Mouse (Mus musculus): Measurements from ENCODE around the gene Cntnap5b. TPM values are rescaled to one million over a fixed set of nuclear protein-coding genes. Genes with fewer than 3 reads are reported as not detected.

Gene Cntnap5b
- total and polyA plus RNA-seq, 2 experiments from 2014 or later = 3.8 to 23.0 TPM

DNA sequence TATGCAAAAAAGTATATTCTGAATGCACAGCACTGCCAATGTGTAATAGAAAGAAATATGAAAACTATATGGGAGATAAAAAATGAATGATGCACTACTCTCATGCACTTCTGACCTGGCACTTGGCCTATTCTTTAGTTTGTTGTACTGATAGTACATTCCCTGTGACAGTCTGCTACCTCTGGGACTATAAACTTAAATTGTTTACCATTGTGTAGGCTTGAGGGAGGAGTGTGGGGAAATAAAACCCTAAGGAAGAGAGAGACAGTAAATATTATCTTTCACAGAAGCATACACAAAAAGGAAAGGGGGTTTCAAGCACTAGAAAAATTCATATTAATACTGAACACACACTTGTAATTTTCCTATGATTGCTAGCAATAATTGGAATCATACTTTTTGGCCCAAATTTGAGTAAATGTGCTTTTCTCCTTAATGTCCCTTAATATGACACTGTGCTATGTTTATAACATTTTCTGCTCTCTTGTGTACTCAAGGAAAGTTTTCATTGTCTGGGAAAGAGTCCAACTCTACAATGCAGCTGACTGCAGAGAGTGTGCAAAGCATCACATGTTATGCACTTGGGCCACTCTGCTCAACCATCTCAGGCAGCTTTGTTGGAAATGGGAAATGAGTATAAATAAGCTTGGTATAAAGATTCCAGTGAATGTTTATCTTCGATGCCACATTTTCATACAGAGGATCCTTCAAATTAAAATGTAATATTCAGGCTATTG lies 657.6 kb downstream of the Cntnap5b start:
- Histone ChIP-seq H3K27me3 (ENCODE audit: insufficient read depth, low read length) (no peaks in the 10 kb centered on the region), H3K9ac (replicated peaks; ENCODE audit: low read length, poor library complexity, severe bottlenecking) (no peak overlapping the region), H3K27ac (ENCODE audit: low read depth, low read length) (no peak overlapping the region), H3K9me3 (ENCODE audit: low read length) (no peaks in the 10 kb centered on the region), H3K4me2 (ENCODE audit: low read depth, low read length, poor library complexity, severe bottlenecking) (no peak overlapping the region), H3K4me1 (ENCODE audit: insufficient read depth, low read length) (no peaks in the 10 kb centered on the region), H3K36me3 (ENCODE audit: insufficient read depth, low read length) (no peaks in the 10 kb centered on the region; the same call in 1 of the 2 replicates), H3K4me3 (ENCODE audit: low read depth, low read length) (no peak overlapping the region)
- ATAC-seq (ENCODE audit: low FRiP score) (no peak), DNase-seq (ENCODE audit: low spot score) (peak; percentile 9)
- 87% methylated on average over 1 of the region's 1 CpGs for WGBS
- TF ChIP-seq CTCF (IDR thresholded peaks at IDR 0.05) = no peak

DNA sequence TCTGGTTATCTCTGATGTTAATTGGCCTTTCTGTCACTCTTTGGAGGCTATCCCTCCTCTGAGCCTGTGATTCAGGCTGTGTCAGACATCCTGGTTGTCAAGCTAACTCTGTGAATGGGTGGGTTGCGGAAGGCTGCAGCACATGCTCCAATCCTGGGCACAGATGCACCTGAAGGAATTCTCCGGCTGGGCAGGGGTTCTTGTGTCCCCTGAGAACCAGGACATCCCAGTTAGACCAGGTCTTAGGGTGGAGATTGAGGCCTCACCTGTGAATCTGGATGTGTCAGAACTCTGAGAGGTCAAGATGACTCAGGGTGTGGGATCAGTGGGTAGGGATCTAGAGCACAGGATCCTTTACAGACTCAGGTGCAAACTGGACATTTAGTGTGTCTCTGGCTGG lies 691.3 kb downstream of the Cntnap5b start:
- H3K4me3 ChIP-seq (ENCODE audit: low read depth, low read length) = no peak overlapping the region
- H3K36me3 ChIP-seq (ENCODE audit: insufficient read depth, low read length) = no peaks in the 10 kb centered on the region
- 91% methylated on average over 2 of the region's 2 CpGs for WGBS
- no peaks in the 10 kb centered on the region for H3K9me3 ChIP-seq (ENCODE audit: low read length)
- peak; percentile 13; the same call in 1 of the 2 replicates for ATAC-seq (ENCODE audit: low FRiP score)
- DNase-seq (ENCODE audit: low spot score) = no peak
- H3K4me1 ChIP-seq (ENCODE audit: insufficient read depth, low read length) = no peaks in the 10 kb centered on the region
- no peak overlapping the region for H3K4me2 ChIP-seq (ENCODE audit: low read depth, low read length, poor library complexity, severe bottlenecking)
- H3K9ac ChIP-seq (replicated peaks; ENCODE audit: low read length, poor library complexity, severe bottlenecking) = no peak overlapping the region
- H3K27ac ChIP-seq (ENCODE audit: low read depth, low read length) = no peak overlapping the region
- TF ChIP-seq CTCF (IDR thresholded peaks at IDR 0.05) = no peak
- no peaks in the 10 kb centered on the region for H3K27me3 ChIP-seq (ENCODE audit: insufficient read depth, low read length)

DNA sequence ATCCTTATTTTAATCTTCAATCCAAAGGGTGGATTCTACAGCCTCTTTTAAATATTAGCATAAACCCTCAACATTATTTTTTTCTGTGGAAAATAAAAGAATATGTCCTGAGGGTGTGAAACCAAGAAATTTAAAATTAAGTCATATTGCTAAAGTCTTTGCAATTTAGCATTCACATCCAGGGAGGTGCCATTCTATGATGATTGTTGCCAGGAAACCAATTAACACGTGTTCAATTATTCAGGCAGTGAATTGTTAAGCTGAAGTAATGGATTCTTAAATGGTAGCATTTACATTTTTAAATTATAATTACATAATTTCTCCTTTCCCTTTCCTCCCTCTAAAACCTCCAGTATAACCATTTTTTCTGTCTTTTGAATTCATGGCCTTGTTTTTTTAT lies 692.7 kb downstream of the Cntnap5b start:
- no peak overlapping the region for H3K4me3 ChIP-seq (ENCODE audit: low read depth, low read length)
- DNase-seq (ENCODE audit: low spot score) = peak; percentile 6
- ATAC-seq (ENCODE audit: low FRiP score) = no peak
- H3K27me3 ChIP-seq (ENCODE audit: insufficient read depth, low read length) = no peaks in the 10 kb centered on the region
- H3K27ac ChIP-seq (ENCODE audit: low read depth, low read length) = no peak overlapping the region
- no peaks in the 10 kb centered on the region for H3K9me3 ChIP-seq (ENCODE audit: low read length)
- H3K9ac ChIP-seq (replicated peaks; ENCODE audit: low read length, poor library complexity, severe bottlenecking) = no peak overlapping the region
- no peaks in the 10 kb centered on the region for H3K36me3 ChIP-seq (ENCODE audit: insufficient read depth, low read length)
- no peaks in the 10 kb centered on the region for H3K4me1 ChIP-seq (ENCODE audit: insufficient read depth, low read length)
- TF ChIP-seq CTCF (IDR thresholded peaks at IDR 0.05) = no peak
- no peak overlapping the region for H3K4me2 ChIP-seq (ENCODE audit: low read depth, low read length, poor library complexity, severe bottlenecking)
- WGBS = 46% methylated on average over 1 of the region's 1 CpGs

DNA sequence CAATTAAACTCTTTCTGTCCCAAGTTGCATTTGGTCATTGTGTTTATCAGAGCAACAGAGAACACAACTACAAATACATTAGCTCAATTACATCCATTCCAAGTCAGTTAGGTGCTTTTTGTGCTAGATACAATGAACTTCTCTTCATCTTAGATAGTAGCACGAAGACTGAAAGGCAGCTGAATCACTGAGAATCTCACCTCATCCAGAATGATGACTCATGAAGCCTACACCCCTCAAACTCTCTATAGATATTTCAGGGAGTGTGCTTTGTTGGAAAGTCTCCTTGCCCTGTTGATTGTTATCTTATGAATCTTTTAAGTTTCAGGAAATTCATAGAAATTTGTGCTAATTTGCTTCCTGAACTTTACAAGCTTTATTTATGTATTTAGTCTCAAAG lies 695.0 kb downstream of the Cntnap5b start:
- no peak overlapping the region for H3K4me2 ChIP-seq (ENCODE audit: low read depth, low read length, poor library complexity, severe bottlenecking)
- H3K4me1 ChIP-seq (ENCODE audit: insufficient read depth, low read length) = no peaks in the 10 kb centered on the region
- no peaks in the 10 kb centered on the region for H3K9me3 ChIP-seq (ENCODE audit: low read length)
- no peak overlapping the region for H3K9ac ChIP-seq (replicated peaks; ENCODE audit: low read length, poor library complexity, severe bottlenecking)
- 71% methylated on average over 1 of the region's 1 CpGs for WGBS
- no peak for DNase-seq (ENCODE audit: low spot score)
- no peaks in the 10 kb centered on the region for H3K36me3 ChIP-seq (ENCODE audit: insufficient read depth, low read length)
- no peak overlapping the region for H3K27ac ChIP-seq (ENCODE audit: low read depth, low read length)
- no peak for ATAC-seq (ENCODE audit: low FRiP score)
- TF ChIP-seq CTCF (IDR thresholded peaks at IDR 0.05) = no peak
- H3K4me3 ChIP-seq (ENCODE audit: low read depth, low read length) = no peak overlapping the region
- no peaks in the 10 kb centered on the region for H3K27me3 ChIP-seq (ENCODE audit: insufficient read depth, low read length)

DNA sequence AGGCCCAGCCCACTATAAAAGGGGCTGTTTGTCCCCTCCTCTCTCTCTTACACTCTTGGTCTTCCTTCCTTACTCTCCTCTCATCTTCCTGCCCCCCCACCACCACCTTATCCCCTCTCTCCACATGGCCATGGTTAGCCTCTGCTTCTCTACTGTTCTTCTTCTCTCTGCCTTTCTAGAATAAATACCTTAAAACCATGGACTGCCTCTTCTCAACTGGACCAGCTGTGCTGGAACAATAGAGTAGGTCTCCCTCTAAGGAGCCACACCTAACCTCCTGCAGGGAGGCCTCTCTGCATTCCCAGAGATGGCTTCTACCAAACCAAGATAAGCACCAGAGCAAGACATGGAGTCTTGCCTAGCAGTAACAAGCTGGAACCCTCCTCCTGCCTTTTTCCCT lies 737.3 kb downstream of the Cntnap5b start:
- ATAC-seq (ENCODE audit: low FRiP score) (no peak), DNase-seq (ENCODE audit: low spot score) (no peak)
- no peak for TF ChIP-seq CTCF (IDR thresholded peaks at IDR 0.05)
- H3K4me2 ChIP-seq (ENCODE audit: low read depth, low read length, poor library complexity, severe bottlenecking) = no peak overlapping the region
- no peak overlapping the region for H3K9ac ChIP-seq (replicated peaks; ENCODE audit: low read length, poor library complexity, severe bottlenecking)
- H3K36me3 ChIP-seq (ENCODE audit: insufficient read depth, low read length) = no peaks in the 10 kb centered on the region
- no peak overlapping the region for H3K27ac ChIP-seq (ENCODE audit: low read depth, low read length)
- no peaks in the 10 kb centered on the region for H3K4me1 ChIP-seq (ENCODE audit: insufficient read depth, low read length)
- H3K27me3 ChIP-seq (ENCODE audit: insufficient read depth, low read length) = no peaks in the 10 kb centered on the region
- no peak overlapping the region for H3K4me3 ChIP-seq (ENCODE audit: low read depth, low read length)
- no peaks in the 10 kb centered on the region for H3K9me3 ChIP-seq (ENCODE audit: low read length)

Measured in midbrain, postnatal 0 days (tissue).